Mouse (Mus musculus) MEL (cell line): Measurements from ENCODE around the gene Sh3pxd2b.

Experiments
- CTCF ChIP-seq, 3 experiments: IDR thresholded peaks in 2 of 3; conservative IDR thresholded peaks in 1 of 3; 2 replicates each; pipeline ENCODE4 v1.5.1; 2011 to 2012; ENCODE audit warnings: low read length in 3 of 3, low read depth in 2 of 3, mild to moderate bottlenecking in 2 of 3, improper control_type of control experiment in 1 of 3, inconsistent platforms in 1 of 3, mixed read lengths in 1 of 3, moderate library complexity in 1 of 3; ENCODE audit not compliant: control insufficient read depth in 1 of 3, insufficient read depth in 1 of 3, poor library complexity in 1 of 3, severe bottlenecking in 1 of 3
- GATA1 ChIP-seq: IDR thresholded peaks from 2 replicates; pipeline ENCODE4 v1.6.1; 2011; ENCODE audit warnings: low read depth, low read length, improper control_type of control experiment
- MEF2A ChIP-seq: IDR thresholded peaks from 2 replicates; pipeline ENCODE4 v1.6.1; 2014; ENCODE audit warnings: low read depth, mild to moderate bottlenecking, inconsistent platforms, low read length, improper control_type of control experiment; ENCODE audit not compliant: poor library complexity, insufficient replicate concordance, severe bottlenecking; ENCODE audit errors: extremely low read depth
- POLR2A ChIP-seq, 2 experiments: IDR thresholded peaks; 2 replicates each; pipeline ENCODE4 v1.6.1; 2011 to 2012; ENCODE audit warnings: low read length in 2 of 2, mild to moderate bottlenecking in 2 of 2, control low read depth in 1 of 2, improper control_type of control experiment in 1 of 2, low read depth in 1 of 2, moderate library complexity in 1 of 2; ENCODE audit not compliant: control insufficient read depth in 1 of 2, insufficient read depth in 1 of 2, poor library complexity in 1 of 2
- POLR2AphosphoS2 ChIP-seq: IDR thresholded peaks from 2 replicates; pipeline ENCODE4 v1.6.1; 2011; ENCODE audit warnings: low read length, improper control_type of control experiment
- RAD21 ChIP-seq: IDR thresholded peaks from 2 replicates; pipeline ENCODE4 v1.6.1; 2011; ENCODE audit warnings: mild to moderate bottlenecking, low read depth, low read length, improper control_type of control experiment
- UBTF ChIP-seq: IDR thresholded peaks from 2 replicates; pipeline ENCODE4 v1.6.1; 2012; ENCODE audit warnings: low read depth, mild to moderate bottlenecking, inconsistent platforms, low read length, improper control_type of control experiment, moderate library complexity, borderline replicate concordance; ENCODE audit not compliant: insufficient read depth
- USF1 ChIP-seq: IDR thresholded peaks from 2 replicates; pipeline ENCODE4 v1.6.1; 2014; ENCODE audit warnings: low read depth, mild to moderate bottlenecking, inconsistent platforms, low read length, improper control_type of control experiment, moderate library complexity

DNA sequence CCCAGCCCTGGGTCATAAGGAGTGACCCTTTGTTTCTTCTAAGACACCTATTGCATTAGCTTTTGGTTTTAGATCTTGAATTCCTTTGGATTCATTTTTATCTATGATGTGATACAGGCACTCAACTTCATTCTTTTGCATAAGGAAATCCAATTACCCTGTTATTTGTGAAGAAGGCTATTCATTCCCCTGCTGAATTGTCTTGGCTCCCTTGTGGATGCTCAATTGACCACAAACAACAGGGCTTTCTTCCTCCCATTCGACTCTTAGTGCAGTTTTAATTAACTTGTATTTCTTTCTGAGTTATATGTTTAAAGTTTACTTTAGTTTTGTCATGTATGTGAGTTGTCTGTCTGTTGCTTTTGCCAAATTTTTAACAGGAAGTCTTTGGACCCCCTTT is 96.6 kb downstream of the Sh3pxd2b start:
- no peak for TF ChIP-seq CTCF (IDR thresholded peaks at IDR 0.05 in 2 of 3, conservative IDR thresholded peaks at IDR 0.05 in 1 of 3; ENCODE audit: control insufficient read depth in 1 of 3, insufficient read depth in 1 of 3, low read depth in 2 of 3, low read length in 3 of 3, poor library complexity in 1 of 3, severe bottlenecking in 1 of 3)
- no peak for TF ChIP-seq GATA1
- TF ChIP-seq USF1: no peak
- no peak for TF ChIP-seq UBTF
- no peak for TF ChIP-seq RAD21
- no peak for TF ChIP-seq POLR2A (IDR thresholded peaks at IDR 0.05; ENCODE audit: control insufficient read depth in 1 of 2, insufficient read depth in 1 of 2, low read depth in 1 of 2, low read length in 2 of 2, poor library complexity in 1 of 2)
- no peak for TF ChIP-seq MEF2A
- TF ChIP-seq POLR2AphosphoS2: no peak
